Mouse (Mus musculus): Measurements from ENCODE around the gene Scube1.

DNA sequence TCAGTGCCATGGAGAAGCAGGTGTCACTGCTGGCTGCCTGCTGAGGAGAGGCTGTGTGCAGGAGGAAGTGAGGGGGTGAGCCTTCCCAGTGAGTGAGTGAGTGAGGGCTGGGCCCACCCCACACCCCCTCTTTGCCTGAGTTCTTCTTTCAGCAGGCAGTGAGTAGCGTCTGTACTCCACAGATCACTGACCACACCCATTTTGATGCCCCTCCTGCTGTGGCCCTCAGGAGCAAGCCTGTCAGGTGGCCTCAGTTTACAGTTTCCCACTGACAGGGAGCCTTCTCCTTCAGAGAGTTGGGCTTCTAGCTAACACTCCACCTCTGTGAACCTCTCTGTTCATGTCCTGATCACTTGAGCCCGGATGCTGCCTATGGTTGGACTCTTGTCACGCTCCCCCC, 89.6 kb downstream of the Scube1 start:
- TF ChIP-seq CTCF (conservative IDR thresholded peaks at IDR 0.05 in 1 of 2, IDR thresholded peaks at IDR 0.05 in 1 of 2; ENCODE audit: low read depth in 2 of 2, low read length in 2 of 2) (no peak), BHLHE40 (IDR thresholded peaks at IDR 0.05; ENCODE audit: low read depth, low read length) (no peak)

Data from CH12.LX (cell line).